Mouse (Mus musculus): Measurements from ENCODE around the gene Agtrap.
"Not testable (repeated sequence)": the region's sequence is repeated elsewhere in the genome, so short reads cannot be mapped to it uniquely, and the experiment has no call there.

Gene Agtrap

DNA sequence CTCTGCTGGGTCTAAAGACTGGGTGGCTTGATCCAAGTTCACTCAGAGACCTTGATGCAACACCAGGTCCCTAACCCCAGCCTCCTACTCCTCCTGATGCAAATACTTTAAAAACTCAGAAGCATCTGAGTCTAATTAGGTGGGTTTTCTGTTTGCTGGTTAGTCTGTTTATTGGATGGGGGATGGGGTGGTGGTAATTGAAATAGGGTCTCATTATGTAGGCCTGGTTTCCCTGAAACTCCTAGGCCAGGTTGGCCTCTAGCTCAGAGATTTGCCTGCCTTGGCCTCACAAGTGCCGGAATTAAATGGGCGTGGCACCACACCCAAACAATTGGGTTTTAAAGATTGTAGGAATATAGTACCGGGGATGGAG is 34.8 kb upstream of the Agtrap start:
- TF ChIP-seq NANOG (IDR thresholded peaks at IDR 0.05; ENCODE audit: borderline replicate concordance, low read length) = no peak
- no peak for TF ChIP-seq CTCF (conservative IDR thresholded peaks at IDR 0.05; ENCODE audit: low read length)
- no peak for TF ChIP-seq POU5F1 (IDR thresholded peaks at IDR 0.05; ENCODE audit: borderline replicate concordance, low read length)
- no peaks in the 10 kb centered on the region for H3K9me3 ChIP-seq (ENCODE audit: low read length)
- peak overlapping the region; percentile 29; the same call in 1 of the 2 replicates for H3K4me3 ChIP-seq (replicated peaks; ENCODE audit: low read length)
- H3K36me3 ChIP-seq (ENCODE audit: insufficient read depth, low read length) = no peaks in the 10 kb centered on the region
- peaks cover 21% of the 10 kb centered on the region for H3K27me3 ChIP-seq (ENCODE audit: insufficient read depth, low read length)
- peaks cover 39% of the 10 kb centered on the region for H3K4me1 ChIP-seq (replicated peaks; ENCODE audit: low read depth, low read length)

DNA sequence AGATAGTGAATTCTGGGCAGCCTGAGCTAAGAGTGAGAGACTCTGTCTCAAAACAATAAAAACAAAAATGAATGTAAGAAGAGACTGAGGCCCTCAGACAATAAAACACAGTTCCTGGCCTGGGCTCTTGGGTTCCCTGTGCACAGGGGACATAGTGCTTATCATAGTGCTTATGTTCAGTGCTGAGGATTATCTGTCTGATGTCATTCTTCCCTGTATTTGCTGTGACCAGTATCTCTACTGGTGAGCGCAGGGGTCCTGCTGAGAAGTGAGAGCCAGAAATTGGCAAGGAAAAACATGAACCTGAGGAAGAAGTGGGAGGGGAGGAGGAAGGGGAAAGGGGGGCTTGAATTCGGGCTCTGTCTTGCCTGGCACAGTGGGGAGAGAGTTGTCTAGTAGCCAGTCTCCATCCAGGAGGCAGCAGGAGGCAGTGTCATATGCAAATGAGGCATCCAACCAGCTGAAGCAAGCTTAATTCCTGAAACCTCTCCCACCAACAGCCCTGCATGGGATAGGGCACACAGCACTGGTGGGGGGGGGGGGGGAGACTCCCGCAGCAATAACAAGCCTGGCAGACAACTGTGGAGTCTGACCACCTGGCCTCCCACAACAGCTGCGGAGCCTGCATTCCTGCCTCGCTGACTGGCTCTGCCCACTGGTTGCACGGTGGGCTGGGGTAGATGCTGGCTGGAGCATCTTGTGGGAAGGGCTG is 34.3 kb upstream of the Agtrap start:
- Histone ChIP-seq H3K4me1 (replicated peaks; ENCODE audit: low read depth, low read length) (peaks cover 39% of the 10 kb centered on the region), H3K36me3 (ENCODE audit: insufficient read depth, low read length) (no peaks in the 10 kb centered on the region), H3K4me3 (replicated peaks; ENCODE audit: low read length) (peak overlapping the region; percentile 29; the same call in 1 of the 2 replicates), H3K9me3 (ENCODE audit: low read length) (peaks cover 3% of the 10 kb centered on the region; the same call in 1 of the 2 replicates), H3K27me3 (ENCODE audit: insufficient read depth, low read length) (peaks cover 16% of the 10 kb centered on the region)
- TF ChIP-seq NANOG (IDR thresholded peaks at IDR 0.05; ENCODE audit: borderline replicate concordance, low read length) = no peak
- TF ChIP-seq POU5F1 (IDR thresholded peaks at IDR 0.05; ENCODE audit: borderline replicate concordance, low read length) = no peak
- no peak for TF ChIP-seq CTCF (conservative IDR thresholded peaks at IDR 0.05; ENCODE audit: low read length)

DNA sequence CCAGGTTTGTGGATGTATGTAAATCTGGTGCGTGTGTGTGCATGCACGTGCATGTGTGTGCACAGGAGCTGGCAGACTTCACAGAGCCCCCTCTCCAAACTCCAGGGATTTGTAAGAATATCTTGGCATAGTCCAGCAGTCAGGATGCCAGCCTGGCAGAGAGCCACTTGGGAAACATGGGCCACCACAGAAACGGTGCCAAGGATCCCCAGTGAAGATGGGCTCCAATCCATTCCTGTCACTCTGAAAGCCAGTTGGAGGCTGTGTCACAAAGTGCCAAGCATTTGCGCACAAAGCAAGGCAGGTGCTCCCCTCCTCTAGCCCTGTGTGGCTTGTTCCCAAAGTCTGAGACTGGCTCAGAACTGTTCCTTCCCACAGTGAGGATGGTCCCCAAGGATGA is 33.5 kb upstream of the Agtrap start:
- Histone ChIP-seq H3K4me3 (replicated peaks; ENCODE audit: low read length) (no peak overlapping the region), H3K4me1 (replicated peaks; ENCODE audit: low read depth, low read length) (peaks cover 39% of the 10 kb centered on the region), H3K27me3 (ENCODE audit: insufficient read depth, low read length) (peaks cover 13% of the 10 kb centered on the region), H3K9me3 (ENCODE audit: low read length) (peaks cover 6% of the 10 kb centered on the region; the same call in 1 of the 2 replicates), H3K36me3 (ENCODE audit: insufficient read depth, low read length) (no peaks in the 10 kb centered on the region)
- TF ChIP-seq NANOG (IDR thresholded peaks at IDR 0.05; ENCODE audit: borderline replicate concordance, low read length) (no peak), CTCF (conservative IDR thresholded peaks at IDR 0.05; ENCODE audit: low read length) (no peak), POU5F1 (IDR thresholded peaks at IDR 0.05; ENCODE audit: borderline replicate concordance, low read length) (no peak)

DNA sequence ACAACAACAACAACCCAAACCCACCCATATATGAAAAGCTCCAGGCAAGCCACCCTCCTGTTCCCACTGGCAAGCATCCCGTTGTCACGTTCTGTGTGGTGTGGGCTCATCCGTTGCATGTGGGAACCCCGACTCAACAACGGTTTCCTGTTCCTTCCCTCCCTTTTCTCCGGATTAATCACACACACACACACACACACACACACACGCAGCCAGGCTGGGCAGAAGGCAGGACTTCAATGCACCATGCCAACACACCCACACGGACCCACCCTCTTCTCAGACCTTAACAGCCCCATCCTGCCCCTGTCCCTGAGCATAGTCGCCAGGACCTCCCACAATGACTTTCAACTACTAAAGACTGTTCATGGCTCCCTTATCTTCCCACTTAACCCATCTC is 32.7 kb upstream of the Agtrap start:
- H3K27me3 ChIP-seq (ENCODE audit: insufficient read depth, low read length) = peaks cover 11% of the 10 kb centered on the region
- peaks cover 43% of the 10 kb centered on the region for H3K4me1 ChIP-seq (replicated peaks; ENCODE audit: low read depth, low read length)
- no peak overlapping the region for H3K4me3 ChIP-seq (replicated peaks; ENCODE audit: low read length)
- TF ChIP-seq POU5F1 (IDR thresholded peaks at IDR 0.05; ENCODE audit: borderline replicate concordance, low read length) = no peak
- no peak for TF ChIP-seq CTCF (conservative IDR thresholded peaks at IDR 0.05; ENCODE audit: low read length)
- TF ChIP-seq NANOG (IDR thresholded peaks at IDR 0.05; ENCODE audit: borderline replicate concordance, low read length) = no peak
- H3K36me3 ChIP-seq (ENCODE audit: insufficient read depth, low read length) = no peaks in the 10 kb centered on the region
- H3K9me3 ChIP-seq (ENCODE audit: low read length) = peaks cover 6% of the 10 kb centered on the region; the same call in 1 of the 2 replicates

DNA sequence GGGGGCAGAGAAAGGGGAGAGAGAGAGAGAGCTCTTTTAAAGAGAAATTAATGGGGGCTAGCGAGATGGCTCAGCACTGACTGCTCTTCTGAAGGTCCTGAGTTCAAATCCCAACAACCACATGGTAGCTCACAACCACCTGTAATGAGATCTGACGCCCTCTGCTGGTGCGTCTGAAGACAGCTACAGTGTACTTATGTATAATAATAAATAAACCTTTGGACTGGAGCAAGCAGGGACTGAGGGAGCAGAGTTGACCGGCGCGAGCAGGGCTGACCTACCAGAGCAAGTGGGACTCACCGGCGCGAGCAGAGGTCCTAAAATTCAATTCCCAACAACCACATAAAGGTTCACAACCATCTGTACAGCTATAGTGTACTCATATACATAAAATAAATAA is 31.7 kb upstream of the Agtrap start:
- H3K27me3 ChIP-seq (ENCODE audit: insufficient read depth, low read length); H3K9me3 ChIP-seq (ENCODE audit: low read length): not testable (repeated sequence)
- 0 out of 2 replicates have a peak, but pooled peaks have one; percentile 7 for TF ChIP-seq CTCF (conservative IDR thresholded peaks at IDR 0.05; ENCODE audit: low read length)

DNA sequence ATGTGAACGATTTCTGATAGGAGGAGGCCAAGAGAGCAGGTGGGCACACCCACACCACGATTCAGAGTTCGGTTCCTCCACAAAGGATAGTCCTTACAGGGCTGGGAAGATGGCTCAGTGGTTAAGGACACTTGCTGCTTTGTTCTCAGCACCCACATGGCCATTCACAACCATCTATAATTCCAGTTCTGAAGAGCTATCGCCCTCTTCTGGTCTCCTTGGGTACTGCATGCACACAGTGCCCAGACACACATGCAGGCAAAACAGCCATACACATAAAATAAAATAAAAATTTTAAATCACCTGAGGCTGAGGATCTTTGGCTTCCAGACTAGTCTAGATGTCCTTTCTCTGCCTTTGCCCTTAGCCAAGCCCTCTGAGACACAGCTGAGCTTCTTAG is 29.6 kb upstream of the Agtrap start:
- TF ChIP-seq CTCF (conservative IDR thresholded peaks at IDR 0.05; ENCODE audit: low read length) (peak; percentile 94), POU5F1 (IDR thresholded peaks at IDR 0.05; ENCODE audit: borderline replicate concordance, low read length) (no peak), NANOG (IDR thresholded peaks at IDR 0.05; ENCODE audit: borderline replicate concordance, low read length) (no peak)
- no peaks in the 10 kb centered on the region for H3K36me3 ChIP-seq (ENCODE audit: insufficient read depth, low read length)
- H3K9me3 ChIP-seq (ENCODE audit: low read length) = peaks cover 6% of the 10 kb centered on the region; the same call in 1 of the 2 replicates
- no peak overlapping the region for H3K4me3 ChIP-seq (replicated peaks; ENCODE audit: low read length)
- no peaks in the 10 kb centered on the region; the same call in 1 of the 2 replicates for H3K27me3 ChIP-seq (ENCODE audit: insufficient read depth, low read length)
- H3K4me1 ChIP-seq (replicated peaks; ENCODE audit: low read depth, low read length) = peaks cover 47% of the 10 kb centered on the region

More for the DNA sequence above, 31.7 kb upstream of the Agtrap start:
- not testable (repeated sequence) for H3K4me3 ChIP-seq (replicated peaks; ENCODE audit: low read length); H3K36me3 ChIP-seq (ENCODE audit: insufficient read depth, low read length)
- peaks cover 53% of the 10 kb centered on the region for H3K4me1 ChIP-seq (replicated peaks; ENCODE audit: low read depth, low read length)

DNA sequence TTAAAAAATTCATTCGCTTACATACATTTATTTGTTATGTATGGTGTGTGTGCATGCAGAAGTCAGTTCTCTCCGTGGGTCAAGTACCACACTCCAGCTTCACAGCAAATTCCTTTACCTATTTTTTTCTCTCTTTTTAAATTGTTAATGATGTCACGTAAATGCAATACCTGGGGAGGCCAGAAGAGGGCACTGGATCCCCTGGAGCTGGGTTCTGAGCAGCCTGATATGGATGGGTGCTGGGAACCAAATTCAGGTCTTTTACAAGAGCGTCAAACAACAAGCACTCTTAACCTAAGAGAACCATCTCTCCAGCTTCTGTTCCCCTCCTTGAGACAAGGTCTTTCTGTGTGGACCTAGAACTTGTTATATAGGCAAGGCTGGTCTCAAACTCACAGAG is 28.8 kb upstream of the Agtrap start:
- H3K9me3 ChIP-seq (ENCODE audit: low read length) = peaks cover 6% of the 10 kb centered on the region; the same call in 1 of the 2 replicates
- no peaks in the 10 kb centered on the region; the same call in 1 of the 2 replicates for H3K27me3 ChIP-seq (ENCODE audit: insufficient read depth, low read length)
- peak; percentile 50 for TF ChIP-seq CTCF (conservative IDR thresholded peaks at IDR 0.05; ENCODE audit: low read length)
- no peak for TF ChIP-seq NANOG (IDR thresholded peaks at IDR 0.05; ENCODE audit: borderline replicate concordance, low read length)
- H3K36me3 ChIP-seq (ENCODE audit: insufficient read depth, low read length) = no peaks in the 10 kb centered on the region
- peaks cover 47% of the 10 kb centered on the region for H3K4me1 ChIP-seq (replicated peaks; ENCODE audit: low read depth, low read length)
- H3K4me3 ChIP-seq (replicated peaks; ENCODE audit: low read length) = no peak overlapping the region

DNA sequence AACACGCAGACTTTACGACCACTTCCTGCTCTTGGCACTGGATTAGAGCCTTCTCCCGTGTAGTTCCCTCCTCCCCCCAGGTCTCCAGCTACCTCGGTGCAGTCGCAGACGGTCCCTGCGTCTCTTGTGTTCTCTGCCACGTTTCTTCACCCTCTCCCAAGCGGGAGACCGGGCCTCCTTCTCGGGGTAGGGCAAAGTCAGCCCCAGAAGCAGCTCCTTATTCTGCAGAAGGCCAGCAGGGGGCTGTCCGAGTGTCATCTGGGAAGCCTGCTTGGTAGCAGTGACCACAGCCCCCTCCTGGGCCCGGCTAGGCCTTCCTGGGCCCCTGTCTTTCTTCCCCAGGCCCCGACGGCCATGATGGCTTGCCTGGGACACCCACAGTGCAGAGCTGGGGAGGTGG is 27.6 kb upstream of the Agtrap start:
- Histone ChIP-seq H3K4me3 (replicated peaks; ENCODE audit: low read length) (peak overlapping the region; percentile 46), H3K27me3 (ENCODE audit: insufficient read depth, low read length) (no peaks in the 10 kb centered on the region; the same call in 1 of the 2 replicates), H3K4me1 (replicated peaks; ENCODE audit: low read depth, low read length) (peaks cover 35% of the 10 kb centered on the region), H3K36me3 (ENCODE audit: insufficient read depth, low read length) (no peaks in the 10 kb centered on the region), H3K9me3 (ENCODE audit: low read length) (peaks cover 6% of the 10 kb centered on the region; the same call in 1 of the 2 replicates)
- TF ChIP-seq CTCF (conservative IDR thresholded peaks at IDR 0.05; ENCODE audit: low read length) (no peak; the same call in 1 of the 2 replicates), POU5F1 (IDR thresholded peaks at IDR 0.05; ENCODE audit: borderline replicate concordance, low read length) (no peak), NANOG (IDR thresholded peaks at IDR 0.05; ENCODE audit: borderline replicate concordance, low read length) (no peak)

Data from E14TG2a.4 (cell line).